Mouse (Mus musculus) urinary bladder, postnatal 4 days (tissue): ENCODE data around the gene Rem1.

ENCODE experiments used
- DNase-seq, 2 experiments: peaks; one replicate each; pipeline ENCODE4 v3.0.0; 2021 to 2022; ENCODE audit warnings: low spot score in 2 of 2

Gene Rem1

GRCm38 (mm10) chr2:152675252-152675791, 48.6 kb downstream of the Rem1 start:
- DNase-seq: no peak

DNA sequence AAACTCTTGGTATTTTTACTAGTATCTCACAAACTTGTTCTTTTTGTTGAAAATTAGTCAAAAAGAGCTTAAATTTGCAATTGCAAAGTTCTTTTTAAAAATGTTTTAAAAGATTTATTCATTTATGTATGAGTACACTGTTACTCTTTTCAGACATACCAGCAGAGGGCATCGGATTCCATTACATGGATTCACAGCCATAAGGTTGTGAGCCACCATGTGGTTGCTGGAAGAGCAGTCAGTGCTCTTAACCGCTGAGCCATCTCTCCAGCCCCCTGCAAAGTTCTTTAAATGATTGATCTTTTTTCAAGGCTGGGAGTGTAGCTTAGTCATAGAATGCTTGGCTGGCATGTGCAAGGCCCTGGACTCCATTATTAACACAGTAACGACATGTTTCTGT, 51.6 kb downstream of the Rem1 start:
- DNase-seq: no peak

DNA sequence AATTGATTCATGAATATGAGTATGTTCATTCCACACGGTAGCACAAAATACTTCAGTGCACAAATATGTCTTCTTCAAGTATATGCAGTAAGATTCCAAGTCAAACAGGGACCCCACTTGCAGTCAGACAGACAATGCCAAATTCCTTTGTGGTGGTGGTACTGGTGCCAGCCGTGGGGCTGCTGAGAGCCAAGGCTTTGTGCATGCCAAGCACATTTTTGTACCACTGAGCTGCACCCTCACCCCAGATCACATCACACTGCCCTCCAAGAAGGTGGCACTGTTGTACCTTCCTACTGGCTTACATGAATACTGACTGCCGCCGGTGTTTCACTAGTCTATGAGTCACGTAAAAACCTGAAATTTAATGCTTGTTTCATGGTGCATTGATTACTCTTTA, 52.2 kb downstream of the Rem1 start:
- no peak for DNase-seq

DNA sequence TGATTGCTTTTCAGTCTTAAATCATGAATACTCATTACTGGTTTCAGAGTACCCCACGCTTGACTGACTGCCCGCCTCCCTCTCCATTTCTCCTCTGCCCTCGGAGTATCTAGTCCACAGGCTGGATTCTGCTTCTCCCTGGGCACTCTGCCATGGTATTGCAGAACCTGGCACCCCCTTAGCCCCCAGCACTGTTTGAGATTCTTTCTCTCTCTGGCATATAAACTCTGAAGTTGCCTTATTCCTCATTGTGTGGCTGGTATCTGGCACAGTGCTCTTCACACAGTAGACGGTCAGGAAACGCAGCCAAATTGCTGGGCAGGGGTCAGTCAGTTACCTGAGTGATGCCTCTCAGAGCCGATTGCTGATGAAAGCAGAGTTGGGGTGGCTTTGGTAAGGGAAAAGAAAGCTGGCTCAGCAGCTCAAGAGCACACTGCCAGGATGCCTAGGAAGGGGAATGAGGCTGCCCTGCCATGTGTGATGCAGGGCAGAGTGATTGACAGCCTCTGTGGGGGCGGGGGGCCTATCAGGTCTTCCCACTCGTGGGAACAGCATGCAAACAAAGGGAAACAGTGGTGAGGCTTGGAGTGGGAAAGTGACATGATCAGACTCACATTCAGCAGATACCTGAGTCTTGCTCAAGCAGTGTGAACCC, 53.1 kb downstream of the Rem1 start:
- no peak for DNase-seq

GRCm38 (mm10) chr2:152683086-152683485, 56.3 kb downstream of the Rem1 start:
- DNase-seq: no peak
